Mouse (Mus musculus) megakaryocyte, embryonic 14.5 days (primary cell): ENCODE measurements around the gene Nosip. TPM values are rescaled to one million over a fixed set of nuclear protein-coding genes. Genes with fewer than 3 reads are reported as not detected.
"Not testable (repeated sequence)": the region's sequence is repeated elsewhere in the genome, so short reads cannot be mapped to it uniquely, and the experiment has no call there.

Experiments
- H3K27me3 ChIP-seq: replicated peaks from 2 replicates; pipeline ENCODE3; 2012; ENCODE audit warnings: inconsistent platforms
- H3K36me3 ChIP-seq: replicated peaks from 2 replicates; pipeline ENCODE3; 2012; ENCODE audit warnings: low read length, inconsistent platforms, mixed read lengths
- H3K4me1 ChIP-seq: 2 replicates; pipeline ENCODE4 v1.6.1; 2012; ENCODE audit warnings: inconsistent platforms
- H3K4me3 ChIP-seq: replicated peaks from 2 replicates; pipeline ENCODE3; 2012; ENCODE audit warnings: moderate library complexity, mild to moderate bottlenecking, inconsistent platforms
- H3K9me3 ChIP-seq: 2 replicates; pipeline ENCODE4 v1.6.1; 2012; ENCODE audit warnings: inconsistent platforms
- FLI1 ChIP-seq: IDR thresholded peaks from 2 replicates; pipeline ENCODE4 v1.6.1; 2012; ENCODE audit warnings: low read length, inconsistent platforms, mixed read lengths
- GATA1 ChIP-seq: IDR thresholded peaks from 3 replicates; pipeline ENCODE4 v1.6.1; 2012; ENCODE audit warnings: mixed read lengths, low read length, inconsistent platforms, borderline replicate concordance
- polyA plus RNA-seq: library from polyadenylated mRNA; stranded (reverse); fragments of >175 nt; gene quantifications from 2 replicates; pipeline ENCODE4 v1.2.3, GENCODE M21; 2012; ENCODE audit warnings: low replicate concordance; ENCODE audit not compliant: insufficient read depth

Nosip gene
- polyA plus RNA-seq, 1 experiment = 150 TPM

DNA sequence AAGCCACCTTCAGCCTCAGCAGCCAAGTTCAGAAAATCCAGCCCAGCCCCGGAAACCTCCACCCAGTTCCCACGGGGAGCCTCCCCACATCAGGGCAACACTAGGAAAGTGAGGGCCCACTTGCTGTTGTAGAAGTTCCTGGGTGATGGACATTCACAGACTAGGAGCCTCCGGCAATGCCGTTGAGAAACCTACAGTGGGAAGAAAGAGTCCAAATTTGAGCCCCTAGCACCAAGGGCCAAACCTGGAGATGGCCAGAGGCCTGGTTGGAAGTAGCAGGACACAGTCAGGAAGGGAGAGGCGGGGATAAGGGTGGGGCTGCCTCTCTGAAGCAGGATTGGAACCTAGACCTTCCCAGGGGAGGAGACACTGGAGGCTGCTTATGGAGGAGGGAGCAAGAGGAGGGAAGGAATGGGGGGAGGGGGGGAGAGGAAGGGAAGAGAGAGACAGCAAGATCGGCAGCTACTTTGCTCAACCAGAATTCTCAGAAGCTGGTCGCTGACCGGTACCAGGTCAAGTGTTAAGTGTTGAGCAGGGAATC lies 43.1 kb upstream of the Nosip start:
- Histone ChIP-seq H3K27me3 (no peaks in the 10 kb centered on the region), H3K36me3 (peaks cover 32% of the 10 kb centered on the region), H3K9me3 (no peaks in the 10 kb centered on the region), H3K4me1 (peaks cover 40% of the 10 kb centered on the region), H3K4me3 (peak overlapping the region; percentile 97)
- no peak for TF ChIP-seq GATA1
- TF ChIP-seq FLI1 = no peak

GRCm38 (mm10) chr7:45020225-45020624 lies 42.0 kb upstream of the Nosip start:
- no peak overlapping the region for H3K4me3 ChIP-seq
- peaks cover 32% of the 10 kb centered on the region for H3K36me3 ChIP-seq
- peaks cover 28% of the 10 kb centered on the region for H3K4me1 ChIP-seq
- TF ChIP-seq FLI1 (no peak), GATA1 (no peak)
- no peaks in the 10 kb centered on the region for H3K9me3 ChIP-seq
- no peaks in the 10 kb centered on the region for H3K27me3 ChIP-seq

GRCm38 (mm10) chr7:45023711-45024110 lies 38.5 kb upstream of the Nosip start:
- not testable (repeated sequence) for H3K27me3 ChIP-seq, H3K4me3 ChIP-seq, H3K9me3 ChIP-seq
- Histone ChIP-seq H3K4me1 (peaks cover 20% of the 10 kb centered on the region), H3K36me3 (peaks cover 62% of the 10 kb centered on the region)

DNA sequence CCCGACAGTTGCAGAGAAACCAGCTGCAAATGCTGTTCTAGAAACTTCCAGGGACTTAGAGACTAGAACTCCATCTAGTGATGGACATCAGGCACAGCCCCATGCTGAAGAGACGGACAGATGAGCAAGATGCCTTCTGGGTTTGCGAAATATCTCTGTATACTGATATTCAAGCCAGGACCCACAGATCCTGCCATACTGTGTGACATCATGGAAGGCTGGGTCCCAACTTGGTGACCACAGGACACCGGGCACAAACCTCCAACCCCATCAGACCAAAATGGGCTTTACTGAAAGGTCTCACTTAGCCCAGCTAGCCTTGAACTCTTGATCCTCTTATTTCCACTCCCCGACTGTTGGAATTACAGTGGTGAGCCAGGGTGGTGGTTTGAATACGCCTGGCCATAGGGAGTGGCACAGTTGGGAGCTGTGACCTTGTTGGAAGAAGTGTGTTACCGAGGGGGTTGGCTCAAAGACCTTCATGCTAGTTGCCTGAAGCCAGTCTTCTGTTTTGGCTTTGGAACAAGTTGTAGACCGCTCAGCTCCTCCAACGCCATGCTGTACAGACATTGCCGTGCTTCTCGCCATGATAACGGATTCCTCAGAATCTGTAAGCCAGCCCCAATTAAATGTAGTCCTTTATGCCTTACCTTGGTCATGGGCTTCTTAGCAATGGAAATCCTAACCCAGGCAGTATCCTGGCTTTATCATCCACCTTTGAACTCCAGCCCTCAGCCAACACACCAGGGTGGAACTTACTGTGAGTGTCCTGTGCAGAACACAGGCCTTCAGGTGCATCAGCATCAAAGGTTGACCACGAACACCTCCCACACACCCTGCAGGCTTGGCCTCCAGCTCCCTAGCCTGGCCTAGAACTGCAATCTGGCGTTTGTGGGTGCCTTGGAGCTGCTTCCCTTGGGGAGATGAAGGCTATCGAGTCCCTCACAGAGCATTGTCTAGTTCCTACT lies 37.7 kb upstream of the Nosip start:
- Histone ChIP-seq H3K27me3 (no peaks in the 10 kb centered on the region), H3K36me3 (peaks cover 69% of the 10 kb centered on the region), H3K9me3 (no peaks in the 10 kb centered on the region), H3K4me1 (peaks cover 11% of the 10 kb centered on the region), H3K4me3 (no peak overlapping the region)
- TF ChIP-seq FLI1 (no peak), GATA1 (no peak)

DNA sequence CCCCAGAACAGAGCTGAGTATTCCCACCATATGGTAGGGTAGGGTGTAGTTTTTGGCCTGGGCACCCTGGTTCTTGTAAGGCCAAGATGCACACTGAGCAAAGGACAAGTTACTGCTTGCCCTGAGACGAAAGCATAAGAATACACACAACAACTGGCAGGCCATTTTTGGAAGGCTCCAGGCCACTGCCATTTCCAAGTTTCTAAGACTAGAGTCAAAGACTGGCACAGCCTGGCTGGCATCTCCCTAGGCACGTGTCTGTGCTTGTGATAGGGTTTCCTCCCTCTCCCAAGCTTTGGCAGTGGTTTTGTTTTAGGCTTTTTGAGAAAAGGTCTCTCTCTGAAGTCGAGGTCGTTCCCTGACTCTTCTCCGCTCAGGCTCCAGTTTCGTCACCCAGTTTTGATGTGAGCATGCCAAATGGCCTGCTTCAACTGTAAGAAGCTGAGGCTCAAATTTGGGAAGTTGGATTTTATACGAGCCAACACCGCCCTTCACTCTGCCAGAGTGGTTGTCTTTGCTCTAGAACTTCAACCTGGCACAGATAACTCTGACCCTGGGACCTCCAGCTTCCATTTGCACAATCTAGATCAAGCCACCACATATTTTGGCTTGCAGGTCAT lies 36.5 kb upstream of the Nosip start:
- H3K9me3 ChIP-seq = no peaks in the 10 kb centered on the region
- peaks cover 3% of the 10 kb centered on the region; the same call in 1 of the 2 replicates for H3K4me1 ChIP-seq
- peaks cover 70% of the 10 kb centered on the region for H3K36me3 ChIP-seq
- no peak overlapping the region for H3K4me3 ChIP-seq
- no peak for TF ChIP-seq GATA1
- no peak for TF ChIP-seq FLI1
- no peaks in the 10 kb centered on the region for H3K27me3 ChIP-seq

GRCm38 (mm10) chr7:45026256-45026655 lies 36.0 kb upstream of the Nosip start:
- Histone ChIP-seq H3K27me3 (no peaks in the 10 kb centered on the region), H3K36me3 (peaks cover 70% of the 10 kb centered on the region), H3K4me1 (peaks cover 3% of the 10 kb centered on the region; the same call in 1 of the 2 replicates), H3K9me3 (no peaks in the 10 kb centered on the region), H3K4me3 (no peak overlapping the region)
- TF ChIP-seq GATA1 (no peak), FLI1 (no peak)

DNA sequence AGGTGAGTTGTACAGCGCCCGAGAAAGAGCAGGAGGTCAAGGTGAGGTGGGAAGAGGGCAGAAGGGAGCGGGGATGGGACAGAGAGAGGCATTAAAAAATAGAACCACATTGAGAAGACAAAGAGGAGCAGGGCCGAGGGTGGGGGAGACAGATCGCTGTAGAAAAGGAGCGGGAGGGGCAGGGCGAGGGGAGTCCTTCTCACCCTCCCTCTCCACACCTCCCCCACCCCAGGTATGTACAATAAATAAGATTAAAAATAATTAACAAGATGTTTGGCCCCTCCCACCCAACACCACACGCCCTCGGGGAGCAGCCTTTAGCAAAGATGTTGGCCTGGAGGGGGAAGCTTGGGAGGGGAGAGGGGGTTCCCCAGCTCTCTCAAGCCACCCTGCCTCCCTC lies 34.5 kb upstream of the Nosip start:
- TF ChIP-seq GATA1 (no peak), FLI1 (no peak)
- H3K27me3 ChIP-seq = no peaks in the 10 kb centered on the region
- H3K9me3 ChIP-seq = no peaks in the 10 kb centered on the region
- no peak overlapping the region for H3K4me3 ChIP-seq
- peaks cover 75% of the 10 kb centered on the region for H3K36me3 ChIP-seq
- peaks cover 3% of the 10 kb centered on the region; the same call in 1 of the 2 replicates for H3K4me1 ChIP-seq

- TF ChIP-seq GATA1 (no peak), FLI1 (no peak)
- peaks cover 3% of the 10 kb centered on the region; the same call in 1 of the 2 replicates for H3K4me1 ChIP-seq
- no peak overlapping the region for H3K4me3 ChIP-seq
- H3K27me3 ChIP-seq = no peaks in the 10 kb centered on the region
- peaks cover 79% of the 10 kb centered on the region for H3K36me3 ChIP-seq
- no peaks in the 10 kb centered on the region for H3K9me3 ChIP-seq
Measured at GRCm38 (mm10) chr7:45028351-45028750, 33.9 kb upstream of the Nosip start.

GRCm38 (mm10) chr7:45029995-45030394 lies 32.2 kb upstream of the Nosip start:
- H3K36me3 ChIP-seq = peaks cover 93% of the 10 kb centered on the region
- peaks cover 3% of the 10 kb centered on the region; the same call in 1 of the 2 replicates for H3K4me1 ChIP-seq
- H3K4me3 ChIP-seq = no peak overlapping the region
- TF ChIP-seq FLI1 (no peak), GATA1 (no peak)
- no peaks in the 10 kb centered on the region for H3K9me3 ChIP-seq
- H3K27me3 ChIP-seq = no peaks in the 10 kb centered on the region

GRCm38 (mm10) chr7:45030857-45031256 lies 31.4 kb upstream of the Nosip start:
- TF ChIP-seq FLI1 (no peak), GATA1 (no peak)
- Histone ChIP-seq H3K36me3 (peaks cover 97% of the 10 kb centered on the region), H3K4me3 (no peak overlapping the region), H3K4me1 (peaks cover 3% of the 10 kb centered on the region; the same call in 1 of the 2 replicates), H3K9me3 (no peaks in the 10 kb centered on the region), H3K27me3 (no peaks in the 10 kb centered on the region)
